Mouse (Mus musculus): ENCODE measurements around the gene Mxi1.

- TF ChIP-seq POLR2A (IDR thresholded peaks at IDR 0.05; ENCODE audit: extremely low read depth, insufficient read depth, low read length), result no peak
- no peak for TF ChIP-seq CTCF (IDR thresholded peaks at IDR 0.05; ENCODE audit: low read depth, low read length)
Observed at GRCm38 (mm10) chr19:53392781-53393343, 82.5 kb downstream of the Mxi1 start.
